Mouse (Mus musculus) Muller cell, postnatal 12 days (primary cell): ENCODE data around the gene Mageb5.
"Not testable (repeated sequence)": the region's sequence is repeated elsewhere in the genome, so short reads cannot be mapped to it uniquely, and the experiment has no call there.

Experiments
- DNase-seq: peaks from one replicate; pipeline ENCODE4 v3.0.0-alpha.2; 2015; ENCODE audit errors: inconsistent ontology term

Gene Mageb5

GRCm38 (mm10) chrX:91782918-91783317 lies at the start of gene Mageb5:
Mageb5 (minus strand) TSS chrX:91783018.
- DNase-seq = not testable (repeated sequence)

GRCm38 (mm10) chrX:91759591-91760226 lies 23.1 kb downstream of the Mageb5 start:
- DNase-seq = not testable (repeated sequence)
